Mouse (Mus musculus) embryonic stem cell, embryonic (primary cell): ENCODE data around the gene Qser1.

Experiments
- CTCF ChIA-PET, 4 experiments: fragments of 300-600 bp in 2 of 4; fragments of 350-600 bp in 2 of 4; sonication (Branson Sonifier 250); formaldehyde crosslinking; loops; one replicate each; lab custom pipeline; 2022; ENCODE audit warnings: inconsistent platforms in 2 of 4; lab: Charles Lee
- POLR2A ChIA-PET, 4 experiments: fragments of 300-600 bp in 2 of 4; fragments of 350-600 bp in 2 of 4; sonication (Branson Sonifier 250); formaldehyde crosslinking; loops; one replicate each; lab custom pipeline; 2022; ENCODE audit warnings: antibody characterized with exemption in 4 of 4, inconsistent platforms in 1 of 4; lab: Charles Lee

Gene Qser1

GRCm38 (mm10) chr2:104727369-104727768 lies 89.2 kb downstream of the Qser1 start:
- ChIA-PET CTCF (interaction anchor here in 1 of 4 experiments (1.2 kb wide), 1 partner anchor 42 kb away, joined by 4 read pairs; no protein-coding TSS in a partner anchor), POLR2A (interaction anchor here in 2 of 4 experiments (1.1 to 4.6 kb wide), 7 partner anchors 8 to 16 kb away, joined by 3 to 22 read pairs (median 3); partner anchors contain the start of genes Tcp11l1 (in 2 of the 2), Depdc7 (in 1 of the 2) and Pin1rt1 (in 1 of the 2))

- POLR2A ChIA-PET = interaction anchor here in 3 of 4 experiments (1.0 to 1.3 kb wide), 3 partner anchors 14 to 44 kb away, joined by 3 read pairs; partner anchors contain the start of gene Depdc7 (in 1 of the 3)
- CTCF ChIA-PET = interaction anchor here in 1 of 4 experiments (1.3 to 1.5 kb wide), 2 partner anchors 37 kb away, joined by 3 read pairs; no protein-coding TSS in a partner anchor
Observed at GRCm38 (mm10) chr2:104722021-104722420, 94.5 kb downstream of the Qser1 start.

GRCm38 (mm10) chr2:104717827-104718226 lies 98.7 kb downstream of the Qser1 start:
- ChIA-PET POLR2A (interaction anchor here in 2 of 4 experiments (1.6 to 1.7 kb wide), 2 partner anchors 10 to 24 kb away, joined by 3 to 6 read pairs; no protein-coding TSS in a partner anchor), CTCF (no interaction called here)

GRCm38 (mm10) chr2:104717231-104717735 lies 99.3 kb downstream of the Qser1 start:
- ChIA-PET CTCF (interaction anchor here in 1 of 4 experiments (1.3 kb wide), 1 partner anchor 32 kb away, joined by 3 read pairs; no protein-coding TSS in a partner anchor), POLR2A (interaction anchor here in 2 of 4 experiments (0.9 to 1.6 kb wide), 5 partner anchors 11 to 127 kb away, joined by 3 read pairs; partner anchors contain the start of gene Cstf3 (in 1 of the 2))

GRCm38 (mm10) chr2:104716279-104716678 lies 100.3 kb downstream of the Qser1 start, which contains the start of gene Pin1rt1:
Gene Pin1rt1 (minus strand): TSS chr2:104716379.
- POLR2A ChIA-PET = interaction anchor here in 2 of 4 experiments (0.7 to 1.6 kb wide), 7 partner anchors 9 to 26 kb away, joined by 3 to 5 read pairs (median 3); no protein-coding TSS in a partner anchor
- CTCF ChIA-PET = interaction anchor here in 2 of 4 experiments (0.5 to 1.3 kb wide), 2 partner anchors 10 to 31 kb away, joined by 3 to 5 read pairs; no protein-coding TSS in a partner anchor

- CTCF ChIA-PET = interaction anchor here in 2 of 4 experiments (0.9 to 1.0 kb wide), 2 partner anchors 29 kb away, joined by 5 to 7 read pairs; no protein-coding TSS in a partner anchor
- POLR2A ChIA-PET = interaction anchor here in 2 of 4 experiments (0.5 to 2.1 kb wide), 11 partner anchors 9 to 726 kb away, joined by 3 to 15 read pairs (median 3); partner anchors contain the start of gene Depdc7 (in 2 of the 2)
Observed at GRCm38 (mm10) chr2:104714254-104714691, 102.3 kb downstream of the Qser1 start.

GRCm38 (mm10) chr2:104712486-104712809 lies 104.1 kb downstream of the Qser1 start:
- ChIA-PET CTCF (interaction anchor here (0.7 to 2.0 kb wide), 8 partner anchors 23 to 268 kb away, joined by 3 to 10 read pairs (median 3); no protein-coding TSS in a partner anchor), POLR2A (interaction anchor here (0.7 to 5.2 kb wide), 36 partner anchors 10 to 153 kb away, joined by 3 to 41 read pairs (median 3); partner anchors contain the start of genes Cstf3 (in 3 of the 4), Depdc7 (in 3 of the 4) and Prrg4 (in 2 of the 4))

- ChIA-PET CTCF (interaction anchor here (0.6 to 2.0 kb wide), 10 partner anchors 9 to 325 kb away, joined by 3 to 11 read pairs (median 5); no protein-coding TSS in a partner anchor), POLR2A (interaction anchor here (0.6 to 5.2 kb wide), 39 partner anchors 9 to 305 kb away, joined by 3 to 41 read pairs (median 3); partner anchors contain the start of genes Cstf3 (in 3 of the 4), Depdc7 (in 3 of the 4) and Prrg4 (in 1 of the 4))
Observed at GRCm38 (mm10) chr2:104711585-104712485, 104.7 kb downstream of the Qser1 start, which contains the start of gene Tcp11l1. Gene Tcp11l1 (minus strand): TSS chr2:104712169.

GRCm38 (mm10) chr2:104710670-104711370 lies 105.7 kb downstream of the Qser1 start:
- CTCF ChIA-PET = interaction anchor here (0.6 to 2.0 kb wide), 6 partner anchors 25 to 324 kb away, joined by 4 to 10 read pairs (median 5); no protein-coding TSS in a partner anchor
- POLR2A ChIA-PET = interaction anchor here in 3 of 4 experiments (0.6 to 5.2 kb wide), 16 partner anchors 10 to 306 kb away, joined by 3 to 41 read pairs (median 4); partner anchors contain the start of genes Cstf3 (in 1 of the 3) and Depdc7 (in 1 of the 3)

- ChIA-PET CTCF (interaction anchor here (0.6 to 1.9 kb wide), 7 partner anchors 13 to 625 kb away, joined by 3 to 9 read pairs (median 4); no protein-coding TSS in a partner anchor), POLR2A (interaction anchor here in 3 of 4 experiments (0.7 to 5.2 kb wide), 6 partner anchors 10 to 41 kb away, joined by 3 to 41 read pairs (median 4); partner anchors contain the start of gene Depdc7 (in 1 of the 3))
Observed at GRCm38 (mm10) chr2:104709786-104710337, 106.7 kb downstream of the Qser1 start.
